Mouse (Mus musculus) Muller cell, postnatal 12 days (primary cell): ENCODE measurements at regions not wholly inside any gene's neighbourhood (a gene's known extent, or its start where the extent isn't known, plus 50 kb on each side); places are given as distances from the start of the nearest gene placed in this dataset.

Source experiments
- DNase-seq: peaks from one replicate; pipeline ENCODE4 v3.0.0-alpha.2; 2015; ENCODE audit errors: inconsistent ontology term

DNA sequence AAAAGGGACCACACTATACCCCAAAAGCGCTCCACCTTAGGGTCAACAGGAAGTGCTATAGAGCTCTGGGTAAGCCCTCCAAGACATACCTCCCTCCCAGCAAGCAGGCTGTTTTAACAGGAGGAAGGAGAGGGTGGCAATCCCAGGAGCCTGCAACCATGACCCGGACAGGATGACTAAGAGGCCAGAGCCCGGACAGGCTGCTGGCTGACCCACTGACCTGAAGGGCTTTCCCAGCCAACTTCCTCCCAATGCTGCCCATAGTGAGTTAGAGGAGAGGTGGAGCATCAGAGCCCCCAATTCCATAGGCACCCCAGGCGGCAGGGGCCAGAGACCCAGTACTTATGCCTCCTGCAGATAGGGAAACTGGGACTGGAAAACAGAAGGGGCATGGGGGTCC is 136.3 kb downstream of the Utp6 start:
- no peak for DNase-seq

DNA sequence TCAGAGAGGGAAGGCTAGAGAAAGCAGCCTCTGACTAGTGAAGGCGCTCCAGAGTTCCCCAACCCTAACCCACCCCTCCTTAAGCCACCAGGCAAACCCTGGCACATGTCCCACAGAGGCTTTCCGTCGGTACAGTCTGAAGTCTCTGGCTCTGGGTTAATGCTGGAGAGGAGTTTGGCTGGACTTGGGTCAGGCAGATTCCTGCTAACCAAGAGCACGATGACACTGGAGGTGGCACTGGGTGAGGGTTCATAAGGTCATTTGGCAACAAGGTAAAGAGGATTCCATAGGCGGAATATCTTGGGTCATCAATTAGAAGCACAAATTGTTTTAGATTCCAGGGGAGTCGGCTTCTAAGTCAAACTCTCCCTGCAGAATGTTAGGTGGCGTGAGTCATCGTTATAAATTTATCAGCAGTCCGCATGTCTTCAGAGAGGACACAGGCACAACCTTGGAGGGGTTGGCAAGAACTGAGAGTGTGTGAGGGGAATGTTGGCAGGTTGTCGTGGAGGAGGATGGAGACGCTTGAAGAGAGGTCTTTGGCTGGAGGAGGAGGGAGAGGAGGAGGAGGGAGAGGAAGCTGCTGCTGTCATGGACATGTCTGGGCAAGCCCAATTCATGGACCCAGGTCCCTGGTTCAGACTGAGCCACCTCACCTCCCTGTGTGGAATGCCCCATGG is 138.4 kb downstream of the Utp6 start:
- DNase-seq, result no peak

DNA sequence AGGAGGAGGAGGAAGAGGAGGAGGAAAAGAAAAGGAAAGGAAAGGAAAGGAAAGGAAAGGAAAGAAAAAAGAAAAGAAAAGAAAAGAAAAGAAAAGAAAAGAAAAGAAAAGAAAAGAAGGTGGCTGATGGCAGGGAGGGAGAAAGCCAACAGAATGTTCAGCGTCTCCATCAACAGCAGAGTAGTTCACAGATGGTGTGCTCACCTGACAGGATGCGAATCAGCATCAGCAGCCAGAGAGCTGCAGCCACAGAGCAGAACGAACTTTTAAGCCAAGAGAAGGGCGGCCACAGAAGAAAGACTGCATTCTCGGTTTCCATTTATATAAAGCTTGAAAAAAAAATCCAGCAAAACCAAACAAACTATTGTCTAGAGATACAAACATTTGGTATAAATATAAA is 140.2 kb downstream of the Utp6 start:
- DNase-seq, result no peak

DNA sequence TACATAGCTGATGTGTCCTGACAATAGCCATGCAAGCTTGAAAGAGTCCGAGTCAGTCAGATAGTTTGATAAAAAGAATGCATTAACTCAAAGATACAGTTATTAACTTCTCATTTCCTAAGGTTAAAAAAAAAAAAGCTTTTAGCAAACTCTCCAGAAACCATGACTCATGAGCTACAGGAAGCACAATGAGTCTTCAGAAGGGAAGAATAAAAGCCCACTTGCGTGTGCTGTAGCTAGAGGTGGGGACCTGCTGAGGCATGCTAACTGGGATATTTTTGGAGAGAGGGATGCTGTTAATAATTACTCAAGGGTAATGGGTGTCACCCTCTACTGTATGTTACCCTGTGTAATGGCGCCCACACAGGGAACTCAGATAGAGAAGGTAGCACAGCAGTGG is 147.0 kb downstream of the Utp6 start:
- no peak for DNase-seq

DNA sequence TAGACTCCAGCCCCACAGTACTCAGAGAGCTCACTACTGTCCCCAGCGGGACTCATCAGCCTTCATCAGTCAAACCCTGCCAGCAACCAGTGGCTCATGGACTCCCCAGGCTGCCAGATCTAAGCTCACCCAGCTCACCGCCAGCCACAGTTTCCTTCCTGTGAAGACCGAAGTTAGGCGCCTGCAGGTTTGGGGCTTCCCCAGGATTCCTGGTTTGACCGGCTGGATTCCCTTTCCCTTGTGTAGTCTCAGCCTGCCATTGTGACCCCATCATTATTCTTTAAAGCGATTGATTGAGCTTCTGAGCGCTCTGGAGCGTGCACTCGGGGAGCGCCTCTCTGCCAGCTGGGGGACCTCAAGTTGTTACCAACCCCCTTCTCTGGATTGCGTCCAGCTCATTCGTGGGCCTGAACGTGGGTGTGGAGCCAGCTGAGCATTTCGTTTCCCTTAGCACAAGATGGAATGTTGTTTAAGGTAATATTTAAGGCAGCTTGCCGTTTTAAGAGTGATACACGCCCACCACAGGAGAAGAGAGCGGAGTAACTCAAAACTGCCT is 155.2 kb downstream of the Utp6 start:
- no peak for DNase-seq

DNA sequence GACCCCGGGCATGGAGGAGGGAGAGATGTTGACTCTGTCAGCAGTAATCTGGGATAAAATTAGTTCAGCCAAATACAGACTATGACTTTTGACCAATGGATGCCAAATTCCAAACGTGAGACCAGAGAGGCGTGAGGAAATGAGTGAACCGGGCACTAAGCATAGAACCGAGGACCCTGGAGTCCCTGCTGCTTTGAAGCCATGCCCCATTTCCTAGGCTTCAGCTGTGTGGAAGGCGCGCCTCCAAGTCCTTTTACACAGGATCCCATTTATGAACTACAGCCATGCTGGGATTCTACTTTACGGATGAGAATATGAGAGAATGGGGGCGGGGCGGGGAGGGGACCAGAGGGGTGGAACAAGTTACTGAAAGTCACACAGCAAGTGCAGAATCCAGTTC is 155.8 kb downstream of the Utp6 start:
- no peak for DNase-seq

DNA sequence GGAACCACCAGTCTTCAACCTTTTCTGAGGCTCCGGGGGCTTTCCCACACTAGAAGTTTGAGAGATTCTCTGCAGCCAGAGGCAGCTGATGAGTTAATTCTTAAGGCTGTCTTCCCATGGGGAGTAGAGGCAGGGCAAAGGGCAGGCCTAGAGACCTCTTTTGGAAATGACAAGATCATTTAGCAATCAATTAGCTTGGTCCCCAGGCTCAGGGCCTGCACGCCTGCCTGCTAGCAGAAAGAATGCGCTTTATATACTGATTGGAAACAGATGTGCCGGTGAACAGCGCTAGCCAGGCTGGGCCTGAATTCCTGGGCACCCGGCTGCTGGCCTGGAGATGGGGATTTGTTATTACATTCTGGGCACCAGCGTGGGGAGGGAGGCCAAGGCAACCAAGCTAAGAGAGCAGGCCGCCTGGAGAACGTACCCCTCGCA is 156.2 kb downstream of the Utp6 start:
- peak; percentile 79 for DNase-seq

DNA sequence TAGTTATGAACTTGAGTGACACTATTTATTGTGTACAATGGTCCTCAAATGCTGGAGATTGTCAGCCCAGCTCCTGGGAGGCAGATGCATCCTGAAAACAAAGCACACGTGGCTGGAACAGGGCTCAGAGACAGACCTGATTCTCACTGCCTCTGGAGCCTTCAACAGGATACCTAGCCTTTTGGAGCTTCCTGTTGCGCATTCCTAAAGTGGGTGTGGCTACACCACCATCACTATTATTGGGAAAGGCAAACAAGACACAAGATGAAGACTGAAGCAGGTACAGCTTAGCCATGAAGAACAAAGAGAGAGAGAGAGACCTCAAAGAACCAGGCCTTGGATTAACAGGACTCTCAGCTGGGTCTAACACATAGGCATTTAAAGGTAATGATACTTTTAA is 158.2 kb downstream of the Utp6 start:
- no peak for DNase-seq

DNA sequence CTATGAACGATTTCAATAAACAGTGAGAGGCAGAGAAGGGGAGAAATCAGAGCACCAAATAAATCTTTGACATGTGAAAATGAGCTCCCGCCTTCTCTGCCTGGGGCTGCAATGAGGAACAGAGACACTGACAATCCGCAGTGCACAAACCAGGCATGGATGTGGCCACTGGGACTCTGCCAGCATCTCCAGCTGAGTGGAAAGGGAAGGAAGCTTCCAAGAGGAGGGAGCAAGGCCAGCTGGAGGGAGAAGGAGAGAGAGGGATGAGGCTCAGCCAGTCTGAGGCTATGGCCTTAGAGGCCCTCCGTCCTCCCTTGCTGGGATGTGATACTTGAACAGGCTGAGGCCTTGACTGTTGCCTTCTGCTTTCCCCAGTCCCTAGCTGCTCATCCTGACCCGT is 159.2 kb downstream of the Utp6 start:
- peak; percentile 57 for DNase-seq

DNA sequence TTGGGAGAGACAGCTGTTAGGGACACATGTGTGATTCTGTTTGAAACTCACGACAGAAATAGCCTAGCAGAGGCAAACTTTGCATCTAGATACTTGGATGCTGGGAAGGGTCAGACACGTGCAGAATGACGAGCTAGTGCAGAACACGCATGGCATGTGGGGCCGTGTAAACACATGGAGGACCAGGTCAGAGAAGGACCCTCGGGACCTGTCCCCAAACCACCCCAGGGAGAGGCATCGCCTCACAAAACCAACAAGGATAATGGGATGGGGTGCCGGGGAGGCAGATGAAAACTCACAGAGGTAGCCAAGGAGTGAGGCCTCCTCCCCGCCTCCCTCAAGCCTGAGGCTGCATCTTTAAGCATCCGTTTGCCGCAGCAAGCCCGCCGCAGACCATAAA is 159.6 kb downstream of the Utp6 start:
- DNase-seq, result no peak

DNA sequence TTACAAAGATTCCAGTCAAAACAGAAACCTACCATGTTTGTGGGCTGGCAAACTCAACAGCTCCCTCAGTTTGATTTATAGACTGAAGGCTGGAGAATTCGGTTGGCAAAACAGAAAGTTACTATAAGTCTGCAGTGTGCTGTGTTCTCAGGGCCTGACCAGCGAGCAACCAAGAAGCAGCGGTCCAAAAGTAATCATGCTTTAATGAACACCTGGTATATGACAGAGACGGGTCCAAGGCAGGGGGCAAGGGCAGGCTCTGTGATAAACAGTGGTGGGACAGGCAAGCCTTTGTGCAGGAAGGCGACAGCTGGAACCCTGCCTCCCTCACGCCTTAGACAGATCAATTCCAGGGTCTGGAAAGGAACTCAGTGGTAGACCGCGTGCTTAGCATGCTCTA is 161.9 kb downstream of the Utp6 start:
- no peak for DNase-seq

DNA sequence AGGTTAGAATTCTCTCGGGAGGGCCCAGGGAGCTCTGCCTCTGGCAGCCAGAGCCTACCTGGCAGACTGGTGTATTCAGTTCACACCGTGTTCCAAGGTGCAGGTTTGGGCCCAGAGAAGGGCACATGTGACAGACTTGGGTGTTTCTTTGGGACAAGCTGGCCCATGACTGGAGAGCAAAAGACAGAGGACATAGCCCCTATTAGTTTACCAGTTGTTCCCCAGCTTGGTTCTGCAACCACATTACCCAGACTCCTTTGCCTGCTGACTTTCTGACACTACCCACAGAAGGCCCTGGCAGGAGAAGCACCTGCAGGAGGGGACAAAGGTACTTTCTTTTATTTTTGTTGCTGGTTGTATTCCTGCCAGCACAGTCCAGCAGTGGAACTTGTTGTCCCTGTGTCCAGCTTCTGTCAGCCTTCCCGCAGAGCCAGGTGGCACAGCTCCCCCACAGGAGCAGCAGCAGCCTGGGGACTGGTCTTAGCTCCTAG is 173.9 kb downstream of the Utp6 start:
- no peak for DNase-seq

DNA sequence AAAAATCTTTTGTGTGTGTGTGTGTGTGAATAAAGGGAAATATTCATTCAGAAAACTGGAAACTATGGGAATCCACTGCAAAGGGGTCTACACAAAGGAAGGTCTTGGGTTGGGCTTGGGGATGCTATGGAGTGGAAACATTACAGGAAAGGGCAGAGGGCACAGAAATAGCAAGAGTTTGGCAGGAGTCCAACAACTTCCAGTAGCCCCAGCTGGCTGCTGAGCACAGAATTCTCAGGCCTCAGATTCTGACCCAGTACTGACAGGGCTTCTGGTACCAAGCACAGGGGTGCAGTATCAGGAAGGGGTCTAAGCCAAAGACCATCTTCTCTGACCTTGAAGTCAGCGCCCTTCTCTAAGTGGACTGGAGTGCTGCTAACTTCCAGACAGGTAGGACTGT is 174.4 kb downstream of the Utp6 start:
- DNase-seq, result peak; percentile 44

DNA sequence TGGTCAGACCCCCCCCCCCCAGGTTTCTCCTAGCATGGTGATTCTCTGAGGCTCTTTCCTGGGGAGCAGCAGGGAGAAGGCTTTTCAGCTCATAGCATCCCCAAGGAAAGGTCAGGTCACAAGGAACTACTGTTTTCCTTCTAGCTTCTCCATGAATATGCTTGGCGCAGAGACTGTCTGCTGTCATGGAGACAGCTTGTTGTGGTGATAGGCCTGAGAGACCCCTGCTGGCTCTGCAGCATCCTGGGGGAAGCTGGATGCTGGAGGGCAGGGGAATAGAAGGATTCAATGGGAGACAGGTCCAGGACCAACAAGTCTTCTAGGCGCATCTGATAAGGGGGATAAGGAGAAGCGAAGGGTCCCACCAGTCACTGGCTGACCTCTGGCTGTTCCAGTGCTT is 178.1 kb downstream of the Utp6 start:
- no peak for DNase-seq

DNA sequence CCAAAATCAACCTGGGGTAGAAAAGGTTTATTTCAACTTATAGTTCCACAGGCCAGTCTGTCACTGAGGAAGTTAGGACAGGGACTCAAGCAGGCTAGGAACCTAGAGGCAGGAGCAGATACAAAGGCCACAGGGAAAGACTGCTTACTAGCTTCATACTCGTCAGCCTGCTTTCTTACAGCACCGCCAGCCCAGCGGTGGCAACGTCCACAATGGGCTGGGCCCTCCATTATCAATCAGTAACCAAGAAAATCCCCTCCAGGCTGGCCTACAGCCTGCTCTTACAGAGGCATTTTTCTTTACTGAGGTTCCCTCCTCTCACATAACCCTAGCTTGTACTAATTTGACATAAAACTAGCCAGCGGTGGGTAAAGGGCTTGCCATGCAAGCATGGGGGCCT is 180.2 kb downstream of the Utp6 start:
- no peak for DNase-seq

DNA sequence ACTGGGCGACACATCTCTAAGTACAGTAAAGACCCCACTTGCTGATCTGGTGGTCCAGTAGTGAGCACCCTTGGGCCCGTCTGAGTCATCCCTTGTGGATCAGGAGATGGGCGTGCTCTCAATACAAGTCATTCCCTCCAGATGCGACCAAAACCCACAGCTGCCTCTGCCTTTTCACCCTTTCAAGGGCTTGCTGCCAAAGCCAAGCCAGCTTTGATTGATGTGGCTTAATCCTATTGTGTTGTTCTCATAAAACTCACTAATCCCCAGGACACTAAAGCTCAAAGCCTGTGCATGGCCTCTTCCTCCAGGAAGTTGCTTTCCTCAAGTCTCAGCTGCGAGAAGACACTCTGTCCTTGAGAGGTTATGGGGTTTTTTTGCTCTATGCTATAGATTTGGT is 182.4 kb downstream of the Utp6 start:
- DNase-seq, result no peak

DNA sequence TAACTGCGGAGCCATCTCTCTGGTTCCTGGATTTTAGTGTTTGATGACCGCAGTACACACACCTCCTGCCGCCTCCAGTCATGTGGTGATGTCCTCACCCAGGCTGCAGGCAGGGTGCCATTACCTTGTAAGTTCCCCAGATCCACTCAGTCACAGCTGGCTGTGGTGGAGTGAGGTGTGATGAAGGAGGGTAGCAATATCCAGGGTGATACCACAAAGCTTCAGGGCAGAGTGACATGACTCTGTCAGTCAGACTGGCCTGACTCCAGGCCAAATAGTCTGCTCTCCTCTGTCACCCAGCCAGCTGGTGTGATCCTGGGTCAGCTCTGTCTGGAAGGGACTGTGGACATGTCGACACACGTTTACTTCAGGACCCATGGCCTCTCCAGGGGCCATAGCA is 183.7 kb downstream of the Utp6 start:
- no peak for DNase-seq

DNA sequence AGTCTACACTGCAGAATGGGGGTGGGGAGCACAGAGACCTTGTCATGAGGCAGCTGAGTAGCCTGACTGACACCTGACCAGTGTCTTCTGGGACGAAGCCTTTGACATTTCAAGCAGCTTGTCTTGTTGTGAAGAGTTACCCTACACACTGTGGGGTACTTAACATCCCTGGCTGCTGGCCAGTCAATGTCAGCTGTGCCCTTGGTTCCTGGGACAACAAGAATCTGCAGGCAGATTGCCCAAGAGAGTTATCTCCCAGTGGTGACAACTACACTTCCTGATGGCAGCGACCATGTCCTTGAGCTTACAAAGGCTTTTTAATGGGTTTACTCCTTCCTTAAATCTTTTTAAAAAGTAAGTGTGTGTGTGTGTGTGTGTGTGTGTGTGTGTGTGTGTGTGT is 184.2 kb downstream of the Utp6 start:
- DNase-seq, result no peak

DNA sequence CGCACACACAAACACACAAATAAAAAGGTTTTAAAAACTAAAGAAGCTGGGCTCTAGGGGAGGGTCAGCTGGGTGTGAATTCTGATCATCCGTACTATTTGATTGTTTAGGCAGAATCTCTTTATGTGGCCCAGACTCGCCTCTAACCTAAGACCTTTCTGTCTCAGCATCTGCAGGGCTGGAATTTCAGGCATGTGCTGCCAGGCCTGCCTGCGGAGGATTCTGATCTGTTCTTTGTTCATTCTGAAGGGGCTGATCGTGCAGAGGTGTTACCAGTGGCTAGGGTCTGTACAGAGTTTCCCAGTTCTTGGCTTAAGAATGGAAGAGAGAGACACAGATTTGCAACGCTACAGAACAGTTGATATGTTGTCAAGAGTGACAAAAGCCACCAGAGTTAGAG is 185.6 kb downstream of the Rab11fip4 start:
- no peak for DNase-seq

DNA sequence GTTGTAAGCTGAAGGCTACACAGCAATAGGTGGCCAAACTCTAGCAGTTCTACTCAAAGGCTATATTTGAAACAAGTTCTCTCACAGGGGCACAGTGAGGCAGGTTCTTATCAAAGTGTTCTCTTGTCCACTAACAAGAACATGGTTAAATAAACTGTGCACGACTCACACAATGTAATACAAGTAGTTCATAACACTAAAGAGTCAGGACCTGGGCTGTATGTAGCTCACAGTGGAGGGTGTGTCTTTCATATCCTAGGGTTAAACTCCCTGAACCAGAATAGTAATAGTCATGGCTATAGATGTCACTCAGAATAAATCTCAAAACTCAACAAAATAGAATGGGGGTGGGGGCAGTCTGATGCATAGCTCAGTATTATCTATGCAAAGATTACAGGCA is 182.7 kb downstream of the Rab11fip4 start:
- DNase-seq, result no peak

DNA sequence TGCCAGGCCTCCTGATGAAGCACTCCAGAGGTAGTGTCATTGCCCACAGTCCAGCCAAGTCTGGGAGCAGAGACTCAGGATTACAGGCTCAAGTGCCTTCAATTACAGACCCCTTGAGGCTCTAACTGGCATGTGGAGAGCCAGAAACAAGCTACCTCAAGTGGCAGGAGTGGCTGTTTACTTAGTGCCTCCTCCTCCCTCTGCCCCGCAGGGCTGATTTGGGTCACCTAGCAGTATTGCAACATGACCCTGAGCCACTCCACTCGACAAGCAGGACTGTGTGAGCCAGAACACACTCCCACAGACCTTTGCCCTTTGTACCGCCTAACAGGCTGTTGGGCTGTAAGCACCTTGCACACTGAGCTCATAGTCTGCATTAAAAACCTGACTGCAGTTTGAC is 180.4 kb downstream of the Rab11fip4 start:
- no peak for DNase-seq

DNA sequence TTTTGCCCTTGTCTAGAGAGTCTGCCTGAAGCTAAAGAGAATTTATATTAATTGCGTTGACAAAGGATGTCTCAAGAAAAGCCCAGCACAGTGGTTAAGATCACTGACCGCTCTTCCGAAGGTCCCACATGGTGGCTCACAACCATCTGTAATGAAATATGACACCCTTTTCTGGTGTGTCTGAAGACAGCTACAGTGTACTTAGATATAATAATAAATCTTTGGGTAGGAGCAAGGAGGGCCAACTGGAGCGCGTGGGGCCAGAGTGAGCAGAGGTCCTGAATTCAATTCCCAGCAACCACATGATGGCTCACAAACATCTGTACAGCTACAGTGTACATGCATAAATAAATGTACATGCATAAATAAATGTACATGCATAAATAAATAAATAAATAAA is 176.1 kb downstream of the Rab11fip4 start:
- DNase-seq, result no peak

DNA sequence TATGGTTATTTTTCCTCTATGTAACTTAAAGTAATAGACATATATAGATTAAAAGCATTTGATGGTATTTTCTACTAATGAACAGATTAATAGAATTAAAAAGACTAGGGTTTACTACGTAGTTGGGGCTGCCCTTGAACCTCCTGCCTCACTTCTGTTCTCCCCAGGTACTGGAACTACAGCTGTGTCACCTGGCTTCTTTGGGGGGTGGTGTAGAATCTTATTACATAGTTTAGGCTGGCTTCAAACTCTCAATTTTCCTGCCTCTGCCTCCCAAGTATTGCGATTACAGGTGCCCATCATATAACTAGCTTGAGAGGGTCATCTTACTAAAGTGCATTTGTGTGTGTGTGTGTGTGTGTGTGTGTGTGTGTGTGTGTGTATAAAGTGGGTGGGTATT is 175.0 kb downstream of the Rab11fip4 start:
- no peak for DNase-seq

DNA sequence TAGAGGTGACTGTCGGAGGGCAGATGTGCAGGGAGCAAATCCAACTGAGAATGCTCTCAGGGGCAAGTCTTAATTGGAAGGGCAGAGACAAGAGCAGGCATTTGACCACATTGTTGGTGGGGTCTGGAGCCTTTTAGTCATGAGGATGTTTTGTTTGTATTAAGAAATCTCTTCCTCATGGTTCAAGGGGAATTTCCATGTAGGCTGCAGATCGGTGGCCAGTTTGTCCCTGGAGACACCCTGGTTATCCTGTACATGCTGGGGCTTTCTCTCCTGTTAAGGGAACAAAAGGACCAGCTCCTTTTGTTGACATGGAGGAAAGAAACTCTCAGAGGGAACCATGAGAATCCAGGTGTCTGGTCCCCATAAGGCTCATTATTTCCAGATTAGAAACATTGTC is 174.4 kb downstream of the Rab11fip4 start:
- DNase-seq, result no peak
